Mouse (Mus musculus) C3H10T1/2 (cell line): ENCODE data around the gene Otud6a. TPM values are rescaled to one million over a fixed set of nuclear protein-coding genes. Genes with fewer than 3 reads are reported as not detected.

Experiments
- polyA plus RNA-seq, 2 experiments: library from polyadenylated mRNA; unstranded; fragments of >200 nt; fragmentation: generic; extraction: Trizol; gene quantifications; one replicate each; pipeline ENCODE4 v1.2.1; 2012; ENCODE audit warnings: missing spikeins in 2 of 2

Otud6a gene
- not detected for polyA plus RNA-seq

GRCm38 (mm10) chrX:100428693-100429092 is at the start of gene Otud6a:
Otud6a (plus strand) TSS chrX:100429013.

GRCm38 (mm10) chrX:100442617-100443016 is 13.8 kb downstream of the Otud6a start, which contains the start of gene Awat2:
Awat2 (minus strand) TSS chrX:100442717.

Other genes starting within 250 kb of the Otud6a start
- gene Awat2, start 13.7 kb downstream of the Otud6a start, polyA plus RNA-seq: under 1 TPM; 0.47 to 0.60 TPM
- gene Igbp1, start 65.3 kb downstream of the Otud6a start, polyA plus RNA-seq: 10 to 100 TPM; 13.2 to 67.3 TPM
- not detected for gene Dgat2l6, start 95.8 kb downstream of the Otud6a start, polyA plus RNA-seq
- gene Awat1, start 143.2 kb downstream of the Otud6a start, polyA plus RNA-seq: not detected
- not detected for gene P2ry4, start 165.9 kb downstream of the Otud6a start, polyA plus RNA-seq
- gene Arr3, start 176.5 kb downstream of the Otud6a start, polyA plus RNA-seq: not detected
- 10 to 100 TPM in 1 of 2 experiments, 1 to 10 TPM in 1; 1.8 to 16.5 TPM for gene Kif4, start 196.7 kb downstream of the Otud6a start, polyA plus RNA-seq
- 10 to 100 TPM; 52.5 to 70.1 TPM for gene Pdzd11, start 197.6 kb downstream of the Otud6a start, polyA plus RNA-seq